Mouse (Mus musculus) neural tube, embryonic 13.5 days (tissue): ENCODE measurements around the gene H2-Q10. TPM values are rescaled to one million over a fixed set of nuclear protein-coding genes. Genes with fewer than 3 reads are reported as not detected.
"Not testable (repeated sequence)": the region's sequence is repeated elsewhere in the genome, so short reads cannot be mapped to it uniquely, and the experiment has no call there.

Experiments used
- ATAC-seq: fragments of 200-750 bp; cut with Nextera tagmentation; 2 replicates; pipeline ENCODE4 v1.8.0; 2017; ENCODE audit warnings: low read depth, mild to moderate bottlenecking, moderate TSS enrichment, moderate library complexity
- H3K27ac ChIP-seq: fragments of 300-500 bp; sonication (generic); replicated peaks from 2 replicates; pipeline ENCODE4 v1.5.1; 2015; ENCODE audit warnings: moderate library complexity, mild to moderate bottlenecking, inconsistent platforms
- H3K27me3 ChIP-seq: fragments of 300-500 bp; sonication (generic); 2 replicates; pipeline ENCODE4 v1.6.1; 2015; ENCODE audit warnings: mild to moderate bottlenecking, inconsistent platforms
- H3K36me3 ChIP-seq: fragments of 300-500 bp; sonication (generic); 2 replicates; pipeline ENCODE4 v1.6.1; 2015; ENCODE audit warnings: mild to moderate bottlenecking, inconsistent platforms
- H3K4me1 ChIP-seq: fragments of 300-500 bp; sonication (generic); replicated peaks from 2 replicates; pipeline ENCODE4 v1.6.1; 2015; ENCODE audit warnings: inconsistent platforms
- H3K4me2 ChIP-seq: fragments of 300-500 bp; sonication (generic); 2 replicates; pipeline ENCODE4 v1.6.1; 2015; ENCODE audit warnings: inconsistent platforms, mild to moderate bottlenecking, moderate library complexity
- H3K4me3 ChIP-seq: fragments of 300-500 bp; sonication (generic); 2 replicates; pipeline ENCODE4 v1.5.1; 2015; ENCODE audit warnings: mild to moderate bottlenecking, inconsistent platforms
- H3K9ac ChIP-seq: fragments of 300-500 bp; sonication (generic); 2 replicates; pipeline ENCODE4 v1.6.1; 2015; ENCODE audit warnings: moderate library complexity, mild to moderate bottlenecking, inconsistent platforms
- H3K9me3 ChIP-seq: fragments of 300-500 bp; sonication (generic); 2 replicates; pipeline ENCODE4 v1.6.1; 2016; ENCODE audit warnings: inconsistent platforms
- WGBS: fragments of 180-500 bp; shearing (Covaris S2); methylation state at CpG from one replicate; pipeline ENCODE4 v1.1.7; 2015; 5-methylcytosine and 5-hydroxymethylcytosine counted together
- polyA plus RNA-seq: library from polyadenylated mRNA; unstranded; fragments of >200 nt; fragmentation: Nextera tagmentation; extraction: Ambion mirVana; gene quantifications from 2 replicates; pipeline ENCODE4 v1.2.1, GENCODE M21; 2015

H2-Q10 gene
- polyA plus RNA-seq, 1 experiment from 2014 or later, result not detected

DNA sequence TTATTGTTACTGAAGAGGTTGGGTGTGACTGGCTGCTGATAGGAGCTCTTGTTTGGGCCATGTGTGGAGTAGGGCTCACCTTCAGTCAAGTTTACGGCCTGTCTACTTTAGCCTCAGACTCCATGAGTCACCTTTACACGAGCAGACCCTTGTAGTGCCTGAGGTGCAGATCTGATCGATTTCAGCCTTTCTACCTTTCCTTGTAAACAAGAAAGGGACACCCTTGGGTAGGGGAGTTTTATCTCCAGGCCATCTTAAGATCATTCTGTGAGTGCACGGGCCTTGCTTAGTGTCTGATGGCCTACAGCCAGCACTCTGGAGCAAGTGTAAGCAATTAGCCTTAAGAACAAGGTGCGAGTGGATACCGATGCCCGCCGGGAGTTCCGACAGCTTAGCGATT, 37.0 kb downstream of the H2-Q10 start:
- Histone ChIP-seq H3K4me1 (0 out of 2 replicates have a peak, but pooled peaks cover 4% of the 10 kb centered on the region), H3K9ac (no peak overlapping the region), H3K4me2 (no peak overlapping the region), H3K27me3 (peaks cover 39% of the 10 kb centered on the region), H3K36me3 (no peaks in the 10 kb centered on the region), H3K27ac (no peak overlapping the region), H3K4me3 (no peak overlapping the region), H3K9me3 (no peaks in the 10 kb centered on the region)
- ATAC-seq, result no peak
- WGBS, result 19% methylated on average over 10 of the region's 10 CpGs

DNA sequence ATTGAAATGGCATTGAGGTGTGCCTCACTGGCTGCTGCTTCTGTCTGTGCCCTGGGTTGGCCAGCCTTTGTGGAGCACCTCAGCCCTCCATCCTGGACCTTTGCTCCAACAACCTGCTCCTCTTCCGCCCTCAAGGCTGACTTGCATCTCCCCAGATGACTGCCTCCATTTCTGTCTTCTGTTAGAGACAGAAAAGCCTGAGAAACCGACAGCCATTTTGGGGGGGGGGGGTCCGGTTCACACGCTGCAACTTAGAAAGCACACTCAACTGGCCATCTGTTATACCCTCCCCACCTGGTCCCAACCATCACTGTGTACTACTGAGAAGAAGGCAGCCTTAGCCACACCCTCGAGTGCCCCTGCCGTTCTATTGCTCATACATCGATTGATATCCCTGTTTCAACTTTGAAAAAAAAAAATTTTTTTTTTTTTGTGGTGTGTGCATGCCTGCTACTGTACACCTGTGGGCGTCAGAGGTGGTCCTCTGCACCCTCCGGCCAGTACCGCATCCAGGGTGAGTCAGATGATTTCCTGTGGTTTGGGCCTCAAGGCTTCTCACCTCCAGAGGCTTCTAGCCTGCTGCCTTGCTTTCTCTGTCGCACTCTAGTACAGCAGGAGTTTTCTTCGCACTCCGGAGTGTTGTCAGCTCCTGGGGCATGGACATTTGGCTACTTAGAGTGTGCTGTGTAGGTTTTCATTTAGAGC, 37.8 kb downstream of the H2-Q10 start:
- peaks cover 39% of the 10 kb centered on the region for H3K27me3 ChIP-seq

DNA sequence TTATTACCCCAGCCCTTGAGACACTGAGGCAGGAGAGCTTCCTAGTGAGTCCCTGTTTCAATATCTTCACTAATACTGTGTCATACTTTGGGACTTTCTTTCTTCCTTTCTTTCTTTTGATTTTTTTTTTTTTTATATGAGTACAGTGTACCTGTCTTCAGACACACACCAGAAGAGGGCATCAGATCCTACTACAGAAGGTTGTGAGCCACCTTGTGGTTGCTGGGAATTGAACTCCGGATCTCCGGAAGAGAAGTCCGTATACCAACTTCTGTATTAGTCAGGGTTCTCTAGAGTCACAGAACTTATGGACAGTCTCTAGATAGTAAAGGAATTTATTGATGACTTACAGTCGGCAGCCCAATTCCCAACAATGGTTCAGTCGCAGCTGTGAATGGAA, 38.4 kb downstream of the H2-Q10 start:
- not testable (repeated sequence) for H3K4me2 ChIP-seq, ATAC-seq, H3K9ac ChIP-seq, H3K4me3 ChIP-seq, H3K36me3 ChIP-seq, H3K27ac ChIP-seq, H3K9me3 ChIP-seq, H3K4me1 ChIP-seq
- WGBS, result 57% methylated on average over 5 of the region's 5 CpGs
- peaks cover 39% of the 10 kb centered on the region for H3K27me3 ChIP-seq

More for the DNA sequence above, 37.8 kb downstream of the H2-Q10 start:
- H3K9ac ChIP-seq, result no peak overlapping the region
- 29% methylated on average over 13 of the region's 13 CpGs for WGBS
- no peak overlapping the region for H3K4me3 ChIP-seq
- no peaks in the 10 kb centered on the region for H3K36me3 ChIP-seq
- H3K4me1 ChIP-seq, result 0 out of 2 replicates have a peak, but pooled peaks cover 4% of the 10 kb centered on the region
- H3K27ac ChIP-seq, result no peak overlapping the region
- no peak overlapping the region for H3K4me2 ChIP-seq
- ATAC-seq, result no peak
- H3K9me3 ChIP-seq, result no peaks in the 10 kb centered on the region

DNA sequence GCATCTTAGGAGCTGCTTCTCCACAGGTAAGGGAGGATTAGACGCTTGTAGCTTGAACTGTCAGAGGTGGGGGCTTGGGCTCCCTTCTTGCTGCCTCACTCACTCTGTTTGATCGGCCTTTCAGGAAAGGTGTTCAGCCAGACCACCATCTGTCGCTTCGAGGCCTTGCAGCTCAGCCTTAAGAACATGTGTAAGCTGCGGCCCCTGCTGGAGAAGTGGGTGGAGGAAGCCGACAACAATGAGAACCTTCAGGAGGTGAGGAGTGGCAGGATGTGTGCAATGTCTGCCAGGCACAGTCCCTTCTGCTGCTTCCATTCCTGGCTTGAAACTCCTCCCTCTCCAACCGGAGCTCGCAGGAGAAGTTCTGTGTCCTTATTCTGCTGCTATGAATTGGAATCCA, 39.4 kb downstream of the H2-Q10 start:
- no peaks in the 10 kb centered on the region for H3K9me3 ChIP-seq
- H3K4me1 ChIP-seq, result 0 out of 2 replicates have a peak, but pooled peaks cover 4% of the 10 kb centered on the region
- no peak for ATAC-seq
- H3K36me3 ChIP-seq, result no peaks in the 10 kb centered on the region
- WGBS, result 45% methylated on average over 8 of the region's 8 CpGs
- H3K9ac ChIP-seq, result no peak overlapping the region
- H3K4me2 ChIP-seq, result no peak overlapping the region
- H3K27ac ChIP-seq, result no peak overlapping the region
- peaks cover 39% of the 10 kb centered on the region for H3K27me3 ChIP-seq
- no peak overlapping the region for H3K4me3 ChIP-seq

DNA sequence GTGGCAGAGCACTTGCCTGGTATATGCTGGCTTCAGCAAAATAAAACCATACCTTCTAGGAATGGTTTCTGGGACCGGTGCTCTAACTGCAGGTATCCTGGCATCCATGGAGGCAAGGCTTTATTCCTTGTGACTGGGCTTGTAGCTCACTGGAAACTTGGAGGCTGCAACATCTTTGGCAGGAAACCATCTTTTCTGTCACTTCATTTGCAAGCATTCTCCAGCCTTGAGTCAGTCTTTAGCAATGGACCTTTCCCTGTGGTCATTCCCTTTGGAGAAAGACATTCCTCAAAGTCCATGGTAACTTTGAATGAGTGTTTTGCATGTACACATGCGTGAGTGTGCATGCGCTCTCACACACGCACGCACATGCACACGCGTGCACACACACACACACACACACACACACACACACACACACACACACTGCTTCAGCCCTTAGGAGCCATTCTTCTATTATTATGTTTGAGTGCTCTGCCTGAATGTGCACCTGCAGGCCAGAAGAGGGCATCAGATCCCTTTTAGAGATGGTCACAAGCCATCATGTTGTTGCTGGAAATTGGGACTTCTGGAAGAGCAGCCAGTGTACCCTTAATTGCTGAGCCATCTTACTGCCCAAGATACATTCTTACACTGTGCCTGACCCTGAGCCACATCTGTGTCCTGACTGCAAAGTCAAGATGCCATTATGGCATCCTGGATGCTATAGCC, 43.2 kb downstream of the H2-Q10 start:
- Histone ChIP-seq H3K4me1 (peaks cover 30% of the 10 kb centered on the region), H3K9me3 (no peaks in the 10 kb centered on the region), H3K4me3 (no peak overlapping the region), H3K27ac (no peak overlapping the region), H3K36me3 (no peaks in the 10 kb centered on the region), H3K9ac (0 out of 2 replicates have a peak overlapping the region, but pooled peaks have one; percentile 22), H3K4me2 (no peak overlapping the region), H3K27me3 (peaks cover 10% of the 10 kb centered on the region)
- no peak for ATAC-seq
- 86% methylated on average over 7 of the region's 7 CpGs for WGBS

DNA sequence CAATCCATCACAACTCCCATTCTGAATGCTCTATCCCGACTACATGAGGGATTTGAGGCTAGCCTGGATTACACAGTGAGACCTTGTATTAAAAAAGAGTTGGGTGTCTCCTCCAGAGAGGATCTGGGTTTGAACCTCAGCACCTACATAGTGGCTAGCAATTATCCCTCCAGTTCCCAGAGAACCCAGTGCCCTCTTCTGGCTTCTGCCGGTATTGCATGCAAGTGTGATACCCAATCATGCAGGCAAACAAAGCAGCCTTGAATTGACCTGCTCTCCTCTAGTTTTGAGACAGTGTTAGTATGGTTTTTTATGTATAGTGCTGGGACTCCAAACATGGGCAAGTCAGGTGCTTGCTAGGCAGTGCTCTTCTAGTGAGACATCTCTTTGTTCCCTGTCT, 44.0 kb downstream of the H2-Q10 start:
- Histone ChIP-seq H3K36me3 (no peaks in the 10 kb centered on the region), H3K27me3 (peaks cover 8% of the 10 kb centered on the region; the same call in 1 of the 2 replicates), H3K9ac (no peak overlapping the region), H3K9me3 (no peaks in the 10 kb centered on the region), H3K27ac (no peak overlapping the region), H3K4me1 (peaks cover 31% of the 10 kb centered on the region), H3K4me2 (no peak overlapping the region), H3K4me3 (no peak overlapping the region)
- 21% methylated on average over 2 of the region's 2 CpGs for WGBS
- ATAC-seq, result no peak

DNA sequence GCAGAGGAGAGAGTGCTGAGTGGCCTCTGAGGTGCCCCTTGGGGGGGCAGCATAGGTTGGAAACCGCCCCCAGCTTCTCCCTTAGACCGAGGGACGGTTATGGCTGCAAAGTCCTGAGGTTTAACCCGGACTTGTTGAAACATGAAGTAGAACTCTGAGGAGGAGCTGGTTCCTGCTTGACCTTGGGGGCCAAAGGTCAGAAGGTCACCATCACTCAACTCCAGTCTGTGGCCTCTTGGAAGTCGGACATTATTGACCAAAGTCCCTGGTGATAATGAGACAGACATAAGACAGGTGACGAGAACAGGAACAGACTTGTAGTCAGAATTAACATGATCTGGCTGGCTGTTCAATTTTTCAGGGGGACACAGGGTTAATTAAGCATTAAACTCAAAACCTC, 44.9 kb downstream of the H2-Q10 start:
- 0 out of 2 replicates have a peak overlapping the region, but pooled peaks have one; percentile 48 for H3K4me3 ChIP-seq

DNA sequence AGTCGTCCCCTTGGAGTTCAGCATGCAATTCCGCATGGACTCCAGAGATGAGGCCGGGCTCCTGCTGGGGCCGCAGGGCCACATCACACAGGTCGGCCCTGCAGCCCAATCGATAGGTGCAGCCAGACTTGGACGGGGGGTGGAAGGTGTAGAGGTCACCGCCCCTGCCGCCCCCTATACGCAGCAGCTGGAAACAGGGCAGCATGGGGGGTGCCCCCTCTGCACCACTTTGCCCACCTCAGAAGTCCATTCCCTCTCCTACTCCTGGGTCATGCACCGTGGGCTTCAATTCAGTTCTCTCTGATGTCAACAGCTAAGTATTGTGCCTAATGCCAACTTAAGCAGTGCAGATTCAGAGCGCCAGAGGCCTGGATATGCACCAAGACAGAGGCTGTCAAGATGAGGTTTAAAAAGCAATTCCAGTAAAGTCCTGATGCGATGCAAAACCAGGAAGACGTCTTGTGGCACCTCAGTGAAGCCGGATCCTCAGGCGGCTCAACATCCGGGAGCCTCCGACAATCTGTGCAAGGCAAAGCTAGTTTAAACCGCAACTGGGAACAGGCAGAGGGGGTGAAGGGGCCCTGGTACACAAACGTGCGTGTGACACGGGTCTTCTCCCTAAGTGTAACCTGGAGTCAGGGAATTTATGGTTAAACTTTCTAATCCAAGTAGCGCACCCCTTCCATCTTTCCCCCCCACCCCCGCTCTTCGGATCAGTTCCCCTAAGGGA, 46.2 kb downstream of the H2-Q10 start:
- Histone ChIP-seq H3K4me1 (peaks cover 31% of the 10 kb centered on the region), H3K4me2 (peak overlapping the region; percentile 71), H3K9ac (peak overlapping the region; percentile 67), H3K9me3 (no peaks in the 10 kb centered on the region), H3K4me3 (peak overlapping the region; percentile 48), H3K27me3 (peaks cover 8% of the 10 kb centered on the region; the same call in 1 of the 2 replicates), H3K27ac (no peak overlapping the region), H3K36me3 (no peaks in the 10 kb centered on the region)
- WGBS, result 7% methylated on average over 25 of the region's 25 CpGs
- peak; percentile 28 for ATAC-seq

More for the DNA sequence above, 44.9 kb downstream of the H2-Q10 start:
- Histone ChIP-seq H3K4me1 (peaks cover 31% of the 10 kb centered on the region), H3K27me3 (peaks cover 8% of the 10 kb centered on the region; the same call in 1 of the 2 replicates), H3K4me2 (peak overlapping the region; percentile 71), H3K9ac (peak overlapping the region; percentile 67; the same call in 1 of the 2 replicates), H3K36me3 (no peaks in the 10 kb centered on the region), H3K9me3 (no peaks in the 10 kb centered on the region), H3K27ac (no peak overlapping the region)
- WGBS, result 42% methylated on average over 6 of the region's 6 CpGs
- no peak for ATAC-seq

DNA sequence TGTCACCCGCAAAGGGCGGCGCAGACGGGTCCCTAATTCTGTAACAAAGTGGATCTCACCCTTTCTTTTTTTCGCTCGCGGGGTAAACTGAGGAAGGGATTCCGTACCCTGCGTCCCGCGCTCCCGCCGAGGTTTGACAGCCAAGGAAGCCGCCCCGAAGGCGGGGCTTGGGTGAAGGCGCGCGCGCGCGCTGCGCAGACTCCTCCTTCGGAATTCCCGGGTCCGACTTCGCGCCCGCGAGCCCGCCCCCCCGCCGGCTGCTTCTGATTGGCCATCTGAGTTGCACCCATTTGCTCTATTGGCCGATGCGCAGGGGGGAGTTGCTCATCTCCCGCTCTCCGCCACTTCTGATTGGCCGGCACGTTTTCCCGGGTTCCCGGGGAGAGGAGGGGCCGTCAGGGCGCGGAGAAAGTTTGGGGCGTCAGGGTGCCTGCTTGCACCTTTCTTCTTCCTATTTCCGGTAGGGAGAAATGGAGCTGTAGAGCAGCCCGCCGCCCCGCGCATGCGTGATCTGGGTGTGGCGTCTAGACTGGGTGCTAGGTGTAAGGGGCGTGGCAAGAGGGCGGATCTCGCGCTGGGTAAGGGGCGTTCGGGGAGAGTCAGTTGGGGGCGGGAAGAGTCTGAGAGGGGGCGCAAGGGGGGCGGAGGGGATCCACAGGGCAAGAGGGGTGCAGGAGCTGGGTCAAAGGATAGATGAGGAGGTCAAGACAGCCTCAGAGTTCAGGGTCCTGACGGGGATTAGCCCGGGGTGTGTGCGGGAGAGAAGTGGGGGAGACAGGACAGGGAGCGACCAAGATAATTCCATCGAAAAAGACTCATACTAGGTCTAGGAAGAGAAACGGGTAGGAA, 47.0 kb downstream of the H2-Q10 start, which contains the start of the genes Tcf19 and Cchcr1:
Tcf19 (minus strand) TSS at position 173 of the 849 bp plus-strand sequence.
Cchcr1 (plus strand) TSS at position 449 of the 849 bp plus-strand sequence.
- H3K9ac ChIP-seq, result peak within 1 kb of the TSS; percentile 67
- H3K4me2 ChIP-seq, result peak within 1 kb of the TSS; percentile 71
- peaks cover 8% of the 10 kb centered on the region; the same call in 1 of the 2 replicates for H3K27me3 ChIP-seq
- peaks cover 31% of the 10 kb centered on the region for H3K4me1 ChIP-seq
- no peaks in the 10 kb centered on the region for H3K9me3 ChIP-seq
- under 1% methylated on average over 67 of the region's 67 CpGs for WGBS
- H3K27ac ChIP-seq, result no peak within 1 kb of the TSS
- peak within 1 kb of the TSS; percentile 48 for H3K4me3 ChIP-seq
- ATAC-seq, result peak; percentile 95
- H3K36me3 ChIP-seq, result no peaks in the 10 kb centered on the region

DNA sequence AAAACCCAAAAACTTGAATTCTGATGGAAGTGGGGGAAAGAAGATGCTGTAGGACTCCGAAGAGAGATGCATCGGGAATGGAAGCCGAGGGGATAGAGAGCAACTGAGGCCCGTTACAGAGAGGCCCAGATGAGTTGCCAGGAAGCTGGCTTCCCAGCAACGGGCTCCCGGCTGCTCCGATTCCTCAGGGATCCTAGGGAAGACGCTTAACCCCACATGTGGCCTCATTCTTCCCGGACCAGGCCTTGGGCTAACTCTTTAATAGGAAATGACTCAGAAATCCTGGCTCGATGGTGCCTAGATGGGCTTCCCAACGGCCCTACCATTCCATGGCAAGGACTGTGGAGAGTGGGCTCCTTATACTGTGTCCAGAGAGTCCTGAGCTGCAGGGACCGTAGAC, 47.6 kb downstream of the H2-Q10 start:
- Histone ChIP-seq H3K27ac (no peak overlapping the region), H3K27me3 (peaks cover 8% of the 10 kb centered on the region; the same call in 1 of the 2 replicates), H3K4me1 (peaks cover 31% of the 10 kb centered on the region), H3K36me3 (no peaks in the 10 kb centered on the region), H3K4me3 (peak overlapping the region; percentile 48), H3K4me2 (peak overlapping the region; percentile 71), H3K9ac (peak overlapping the region; percentile 58), H3K9me3 (no peaks in the 10 kb centered on the region)
- 9% methylated on average over 12 of the region's 12 CpGs for WGBS
- no peak for ATAC-seq
